Mouse (Mus musculus) spleen, adult 2 months (tissue): Measurements from ENCODE around the gene Galnt6.

ENCODE experiments used
- CTCF ChIP-seq: fragments of 200-500 bp; IDR thresholded peaks from 2 replicates; pipeline ENCODE4 v1.5.1; 2011; ENCODE audit warnings: mild to moderate bottlenecking, inconsistent platforms; ENCODE audit not compliant: insufficient read depth, insufficient read length, insufficient replicate concordance; ENCODE audit errors: extremely low read depth
- POLR2A ChIP-seq: fragments of 200-500 bp; IDR thresholded peaks from 2 replicates; pipeline ENCODE4 v1.6.1; 2011; ENCODE audit warnings: low read depth, low read length, inconsistent platforms

- TF ChIP-seq CTCF (no peak), POLR2A (no peak)
Observed at GRCm38 (mm10) chr15:100651610-100652009, 77.6 kb downstream of the Galnt6 start.
